Mouse (Mus musculus) skeletal muscle tissue, adult 2 months (tissue): Measurements from ENCODE around the gene Fiz1.

ENCODE experiments used
- DNase-seq: peaks from one replicate; pipeline ENCODE4 v3.0.0-alpha.2; 2012; ENCODE audit warnings: low read depth, low spot score

Fiz1 gene

GRCm38 (mm10) chr7:5014251-5015117 lies at the start of gene Fiz1, which contains the start of gene Zfp524:
Fiz1 (minus strand) TSS chr7:5014697.
Zfp524 (plus strand) TSS chr7:5014415.
- peak; percentile 95 for DNase-seq

GRCm38 (mm10) chr7:5062360-5063001 lies 48.0 kb upstream of the Fiz1 start:
- DNase-seq: peak; percentile 79

- peak; percentile 92 for DNase-seq
Observed at GRCm38 (mm10) chr7:5061774-5062359, 47.4 kb upstream of the Fiz1 start, which contains the start of gene U2af2. U2af2 (plus strand) TSS chr7:5062143.

GRCm38 (mm10) chr7:5060944-5061773 lies 46.7 kb upstream of the Fiz1 start:
- DNase-seq: peak; percentile 98

GRCm38 (mm10) chr7:5060239-5060731 lies 45.8 kb upstream of the Fiz1 start:
- DNase-seq: peak; percentile 71

GRCm38 (mm10) chr7:5059421-5059820 lies 44.9 kb upstream of the Fiz1 start:
- DNase-seq: no peak

- no peak for DNase-seq
Observed at GRCm38 (mm10) chr7:5058631-5059030, 44.1 kb upstream of the Fiz1 start.

- no peak for DNase-seq
Observed at GRCm38 (mm10) chr7:5057804-5058203, 43.3 kb upstream of the Fiz1 start.

- no peak for DNase-seq
Observed at GRCm38 (mm10) chr7:5057381-5057780, 42.9 kb upstream of the Fiz1 start.

GRCm38 (mm10) chr7:5056651-5057263 lies 42.3 kb upstream of the Fiz1 start:
- no peak for DNase-seq

GRCm38 (mm10) chr7:5053456-5054179 lies 39.1 kb upstream of the Fiz1 start:
- DNase-seq: no peak

- DNase-seq: no peak
Observed at GRCm38 (mm10) chr7:5052931-5053343, 38.4 kb upstream of the Fiz1 start.

GRCm38 (mm10) chr7:5052438-5052837 lies 37.9 kb upstream of the Fiz1 start:
- DNase-seq: no peak

- peak; percentile 35 for DNase-seq
Observed at GRCm38 (mm10) chr7:5051193-5052192, 37.0 kb upstream of the Fiz1 start, which contains the start of gene Zfp580. Zfp580 (plus strand) TSS chr7:5051538.

- no peak for DNase-seq
Observed at GRCm38 (mm10) chr7:5047313-5047712, 32.8 kb upstream of the Fiz1 start.

GRCm38 (mm10) chr7:5046112-5046511 lies 31.6 kb upstream of the Fiz1 start:
- DNase-seq: no peak

GRCm38 (mm10) chr7:5044981-5045380 lies 30.5 kb upstream of the Fiz1 start:
- no peak for DNase-seq

GRCm38 (mm10) chr7:5038940-5039339 lies 24.4 kb upstream of the Fiz1 start:
- no peak for DNase-seq
